24 mouse cellular contexts compared by ENCODE assay signal in the genomic region with DNA sequence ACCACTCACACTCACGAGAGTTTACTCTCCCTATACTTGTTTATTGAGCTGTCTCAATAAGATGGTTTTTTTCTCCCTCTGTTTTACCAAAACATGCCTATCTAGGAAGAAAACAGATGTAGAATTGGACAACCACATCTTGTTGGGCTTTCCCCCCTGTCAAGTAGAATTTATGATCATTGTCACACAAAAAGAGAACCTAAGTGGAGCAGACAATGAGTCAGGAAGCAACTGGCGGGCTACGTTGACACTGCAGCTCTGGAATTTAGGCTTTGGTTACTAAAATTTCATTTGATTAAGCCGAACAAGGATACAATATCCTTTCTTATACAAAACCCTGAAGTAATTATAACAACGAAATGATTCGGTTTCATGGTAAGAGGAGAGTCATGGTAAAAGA. TPM values are rescaled to one million over a fixed set of nuclear protein-coding genes. Genes with fewer than 3 reads are reported as not detected.
A peak's percentile ranks its signal among the peaks of the same experiment; 100 is the strongest.
DNase-seq lines count a peak whose midpoint lies in the region; ATAC-seq and TF ChIP-seq lines count a peak whose summit lies in the region.
"Had no signal": no experiment of that assay in that cellular context is flagged by ENCODE, and none has a peak within 500 bp of the region (broad histone marks: within the 10 kb centered on the region; RNA-seq: fewer than 3 reads in every experiment).

No protein-coding gene starts in this region.

- H3K4me1 ChIP-seq in embryonic facial prominence, embryonic 12.5 days: peaks cover 55% of the 10 kb centered on the region
- H3K4me1 ChIP-seq in embryonic facial prominence, embryonic 10.5 days: peaks cover 68% of the 10 kb centered on the region
- no peaks in the 10 kb centered on the region for H3K4me1 ChIP-seq in liver, postnatal 0 days (ENCODE audit: insufficient read depth)

- H3K9me3 ChIP-seq in embryonic facial prominence, embryonic 12.5 days: no peaks in the 10 kb centered on the region
- no peaks in the 10 kb centered on the region for H3K9me3 ChIP-seq in embryonic facial prominence, embryonic 10.5 days
- H3K9me3 ChIP-seq in liver, postnatal 0 days (ENCODE audit: low read length): no peaks in the 10 kb centered on the region
- H3K9me3 ChIP-seq: forebrain, embryonic 15.5 days; hindbrain, embryonic 10.5 days; limb, embryonic 15.5 days; midbrain, embryonic 12.5 days had no signal

- DNase-seq in embryonic facial prominence, embryonic 10.5 days (ENCODE audit: low spot score): no peak
- peak; percentile 4 for DNase-seq in 3T3-L1 (ENCODE audit: low read depth, low spot score)
- DNase-seq in Muller cell, postnatal 12 days (ENCODE audit: inconsistent ontology term): peak; percentile 76
- DNase-seq in liver, postnatal 0 days: no peak
- no peak for DNase-seq in urinary bladder, postnatal 10 days (ENCODE audit: low spot score)
- DNase-seq: adrenal gland, postnatal 10 days; B cell, adult 2 months; cerebellum, adult 8-10 months; gastrocnemius, postnatal 25 days; kidney, postnatal 4 days; thymus, adult 18-20 months; thymus, postnatal 36 days had no signal

- no peak for TF ChIP-seq EP300 in liver, postnatal 0 days (IDR thresholded peaks at IDR 0.05; ENCODE audit: low read depth)

- no peak overlapping the region for H3K9ac ChIP-seq in embryonic facial prominence, embryonic 12.5 days
- no peak overlapping the region for H3K9ac ChIP-seq in liver, postnatal 0 days (replicated peaks)
- H3K9ac ChIP-seq: forebrain, embryonic 15.5 days; limb, embryonic 15.5 days; liver, embryonic 14.5 days; midbrain, embryonic 12.5 days had no signal

- H3K36me3 ChIP-seq in embryonic facial prominence, embryonic 12.5 days: no peaks in the 10 kb centered on the region
- no peaks in the 10 kb centered on the region for H3K36me3 ChIP-seq in embryonic facial prominence, embryonic 10.5 days (replicated peaks)
- no peaks in the 10 kb centered on the region for H3K36me3 ChIP-seq in liver, postnatal 0 days (replicated peaks; ENCODE audit: insufficient read depth, low read length)
- H3K36me3 ChIP-seq: forebrain, embryonic 15.5 days; hindbrain, embryonic 10.5 days; limb, embryonic 15.5 days; midbrain, embryonic 12.5 days had no signal

- H3K4me2 ChIP-seq in embryonic facial prominence, embryonic 12.5 days (replicated peaks): 0 out of 2 replicates have a peak overlapping the region, but pooled peaks have one; percentile 1
- H3K4me2 ChIP-seq in liver, postnatal 0 days (ENCODE audit: low read depth, low read length): no peak overlapping the region
- H3K4me2 ChIP-seq: forebrain, embryonic 15.5 days; limb, embryonic 15.5 days; midbrain, embryonic 12.5 days had no signal

- no peak for ATAC-seq in embryonic facial prominence, embryonic 12.5 days (ENCODE audit: insufficient number of reproducible peaks, insufficient read depth, low FRiP score, low TSS enrichment)
- peak; percentile 84 to 90 for ATAC-seq in hematopoietic stem cell, adult 5-6 weeks (replicated peaks in 1 of 2; ENCODE audit: insufficient read depth in 1 of 2, low FRiP score in 2 of 2, low TSS enrichment in 1 of 2, low read depth in 1 of 2, poor library complexity in 2 of 2, severe bottlenecking in 2 of 2)
- ATAC-seq in liver, postnatal 0 days: no peak
- ATAC-seq: forebrain, embryonic 15.5 days; hindbrain, postnatal 0 days; intestine, postnatal 0 days had no signal

- H3K27me3 ChIP-seq in embryonic facial prominence, embryonic 12.5 days: no peaks in the 10 kb centered on the region
- 0 out of 2 replicates have a peak, but pooled peaks cover 4% of the 10 kb centered on the region for H3K27me3 ChIP-seq in embryonic facial prominence, embryonic 10.5 days (replicated peaks; ENCODE audit: low read depth, poor library complexity, severe bottlenecking)
- H3K27me3 ChIP-seq in liver, postnatal 0 days (ENCODE audit: insufficient read depth, low read length): no peaks in the 10 kb centered on the region
- H3K27me3 ChIP-seq: forebrain, embryonic 15.5 days; limb, embryonic 15.5 days had no signal

- H3K27ac ChIP-seq in embryonic facial prominence, embryonic 12.5 days: peak overlapping the region; percentile 47; the same call in 1 of the 2 replicates
- no peak overlapping the region for H3K27ac ChIP-seq in embryonic facial prominence, embryonic 10.5 days (replicated peaks)
- H3K27ac ChIP-seq in liver, postnatal 0 days (ENCODE audit: low read depth): no peak overlapping the region
- H3K27ac ChIP-seq: forebrain, embryonic 15.5 days; hindbrain, postnatal 0 days; limb, embryonic 15.5 days; liver, embryonic 14.5 days; macrophage had no signal

- TF ChIP-seq CTCF in liver, postnatal 0 days (IDR thresholded peaks at IDR 0.05; ENCODE audit: low read depth): no peak

- H3K4me3 ChIP-seq in embryonic facial prominence, embryonic 12.5 days: no peak overlapping the region
- H3K4me3 ChIP-seq in embryonic facial prominence, embryonic 10.5 days: no peak overlapping the region
- H3K4me3 ChIP-seq in liver, postnatal 0 days (ENCODE audit: low read depth, low read length): no peak overlapping the region
- H3K4me3 ChIP-seq: forebrain, embryonic 15.5 days; hindbrain, embryonic 10.5 days; limb, embryonic 15.5 days; midbrain, embryonic 12.5 days had no signal

- WGBS in embryonic facial prominence, embryonic 12.5 days: 28% methylated on average over 6 of the region's 6 CpGs
- 50% methylated on average over 6 of the region's 6 CpGs for WGBS in embryonic facial prominence, embryonic 10.5 days
- 23% methylated on average over 6 of the region's 6 CpGs for WGBS in liver, postnatal 0 days (ENCODE audit: insufficient replicate concordance)

RNA-seq across cellular contexts. Expression of gene Nfib, which starts 2.7 kb away (rescaled TPM):
- 86.8 and 92.6 TPM in 2 replicates for polyA plus RNA-seq in embryonic facial prominence, embryonic 12.5 days (2016; fragmentation: Nextera tagmentation; extraction: Ambion mirVana)
- 17.3 and 26.7 TPM in 2 replicates for polyA plus RNA-seq in embryonic facial prominence, embryonic 10.5 days (2016; fragmentation: Nextera tagmentation; extraction: Ambion mirVana)
- 0.10 and 0.13 TPM in 2 replicates for total RNA-seq in hematopoietic stem cell, adult 5-6 weeks (2017)
- polyA plus RNA-seq in liver, postnatal 0 days (2015; fragmentation: Nextera tagmentation; extraction: Ambion mirVana): 7.7 and 8.3 TPM in 2 replicates
- total RNA-seq: MEL; neutrophil, adult 5-6 weeks had no signal
- polyA plus RNA-seq: macrophage had no signal

Comparison
In these comparisons a context has a peak if more than half of its experiments do, and no peak if none do; other contexts are left out.
1. ATAC-seq: peak in hematopoietic stem cell, adult 5-6 weeks (2 of 2); none in embryonic facial prominence, embryonic 12.5 days (single experiment) and liver, postnatal 0 days (single experiment).
2. DNase-seq: peak in 3T3-L1 (single experiment) and Muller cell, postnatal 12 days (single experiment); none in embryonic facial prominence, embryonic 10.5 days (single experiment), liver, postnatal 0 days (single experiment) and urinary bladder, postnatal 10 days (single experiment).